Mouse (Mus musculus) lung, postnatal 0 days (tissue): ENCODE data around the gene Mob3b.

Source experiments
- CTCF ChIP-seq: IDR thresholded peaks from 2 replicates; pipeline ENCODE4 v1.5.1; 2016; ENCODE audit warnings: antibody characterized with exemption, mild to moderate bottlenecking
- EP300 ChIP-seq: IDR thresholded peaks from 2 replicates; pipeline ENCODE4 v1.6.1; 2016; ENCODE audit warnings: antibody characterized with exemption, mild to moderate bottlenecking, control low read depth

- no peak for TF ChIP-seq CTCF
- no peak for TF ChIP-seq EP300
Observed at GRCm38 (mm10) chr4:35126776-35127175, 30.5 kb downstream of the Mob3b start.
